In the genomic region with DNA sequence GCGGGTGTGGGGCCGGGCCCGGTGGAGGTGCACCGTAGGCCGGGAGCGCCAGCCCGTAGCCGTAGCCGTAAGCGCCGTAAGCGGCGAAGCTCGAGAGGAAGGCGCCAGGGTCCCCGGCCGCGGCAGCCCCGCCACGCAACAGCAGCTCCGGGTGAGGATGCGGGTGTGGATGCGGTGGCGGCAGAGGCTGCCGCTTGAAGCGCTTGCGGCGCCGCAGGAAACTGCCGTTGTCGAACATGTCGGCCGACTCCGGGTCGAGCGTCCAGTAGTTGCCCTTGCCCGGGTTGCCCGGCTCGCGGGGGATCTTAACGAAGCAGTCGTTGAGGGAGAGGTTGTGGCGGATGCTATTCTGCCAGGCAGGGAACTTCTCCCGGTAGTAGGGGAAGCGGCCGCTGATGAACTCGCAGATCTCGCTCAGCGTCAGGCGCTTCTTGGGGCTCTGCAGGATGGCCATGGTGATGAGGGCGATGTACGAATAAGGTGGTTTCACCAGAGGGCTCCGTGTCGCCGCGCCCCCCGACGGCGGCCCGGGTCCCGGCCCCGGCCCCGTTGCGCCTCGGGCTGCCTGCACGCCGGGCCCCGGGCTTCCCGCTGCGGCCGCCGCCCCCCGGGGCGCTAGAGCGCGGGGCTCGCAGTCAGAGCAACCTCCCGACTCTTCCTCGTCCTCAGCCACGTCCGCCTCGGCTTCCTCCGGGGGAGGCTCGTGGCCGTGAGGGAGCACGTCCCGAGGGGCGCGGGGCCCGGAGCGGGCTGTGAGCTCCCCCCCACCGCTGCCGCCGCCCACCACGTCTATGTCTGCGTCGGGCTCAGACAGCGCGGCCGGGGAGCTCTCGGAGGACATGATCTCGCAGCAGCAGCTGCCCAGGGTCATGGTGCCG, we compare ENCODE assay signal across 8 mouse cellular contexts. TPM values are rescaled to one million over a fixed set of nuclear protein-coding genes. Genes with fewer than 3 reads are reported as not detected.
DNase-seq lines count a peak whose midpoint lies in the region; ATAC-seq and TF ChIP-seq lines count a peak whose summit lies in the region.

No protein-coding gene starts in this region.

- peak overlapping the region; percentile 74 for H3K4me2 ChIP-seq in heart, embryonic 11.5 days
- peak overlapping the region; percentile 54 for H3K4me2 ChIP-seq in midbrain, postnatal 0 days (ENCODE audit: low read depth, low read length, poor library complexity, severe bottlenecking)

- no peaks in the 10 kb centered on the region for H3K36me3 ChIP-seq in heart, embryonic 11.5 days (ENCODE audit: control insufficient read depth, insufficient read depth, low read length)
- H3K36me3 ChIP-seq in midbrain, postnatal 0 days (ENCODE audit: insufficient read depth, low read length), result no peaks in the 10 kb centered on the region

- TF ChIP-seq POLR2A in lung, adult 2 months (IDR thresholded peaks at IDR 0.05; ENCODE audit: borderline replicate concordance, extremely low read depth, low read depth, low read length), result no peak
- TF ChIP-seq POLR2A in bone marrow, adult 2 months (IDR thresholded peaks at IDR 0.05; ENCODE audit: borderline replicate concordance, control insufficient read depth, low read depth, low read length), result no peak

- H3K9ac ChIP-seq in heart, embryonic 11.5 days (ENCODE audit: low read depth, low read length), result peak overlapping the region; percentile 29; the same call in 1 of the 2 replicates
- no peak overlapping the region for H3K9ac ChIP-seq in midbrain, postnatal 0 days (replicated peaks; ENCODE audit: low read length, poor library complexity, severe bottlenecking)

- peak; percentile 45 for DNase-seq in lung, adult 2 months
- DNase-seq in lung, postnatal 25 days (ENCODE audit: low spot score), result no peak
- DNase-seq in kidney, postnatal 4 days, result peak; percentile 50 to 63
- no peak for DNase-seq in midbrain, postnatal 0 days (ENCODE audit: low spot score)
- peak; percentile 51 for DNase-seq in thymus, postnatal 0 days (ENCODE audit: low spot score)
- DNase-seq in left cerebral cortex, adult 18-20 months (ENCODE audit: low spot score in 2 of 2), result no peak

- H3K4me1 ChIP-seq in lung, adult 2 months (ENCODE audit: control insufficient read depth, insufficient read depth, low read length), result 0 out of 2 replicates have a peak, but pooled peaks cover 2% of the 10 kb centered on the region
- H3K4me1 ChIP-seq in bone marrow, adult 2 months (ENCODE audit: control insufficient read depth, insufficient read depth, low read length), result no peaks in the 10 kb centered on the region; the same call in 1 of the 2 replicates
- H3K4me1 ChIP-seq in heart, embryonic 11.5 days (ENCODE audit: control insufficient read depth, insufficient read depth, low read length), result no peaks in the 10 kb centered on the region; the same call in 1 of the 2 replicates
- no peaks in the 10 kb centered on the region for H3K4me1 ChIP-seq in midbrain, postnatal 0 days (ENCODE audit: insufficient read depth, low read length)

- WGBS in lung, adult 2 months, result 1% methylated on average over 102 of the region's 103 CpGs
- under 1% methylated on average over 100 of the region's 103 CpGs for WGBS in bone marrow, adult 2 months
- WGBS in heart, embryonic 11.5 days (ENCODE audit: insufficient replicate concordance), result 1% methylated on average over 92 of the region's 103 CpGs
- under 1% methylated on average over 77 of the region's 103 CpGs for WGBS in midbrain, postnatal 0 days

- TF ChIP-seq CTCF in lung, adult 2 months (IDR thresholded peaks at IDR 0.05; ENCODE audit: insufficient read depth, low read length), result no peak
- TF ChIP-seq CTCF in bone marrow, adult 2 months (IDR thresholded peaks at IDR 0.05; ENCODE audit: control insufficient read depth, insufficient read depth, low read length), result no peak
- TF ChIP-seq CTCF in midbrain, postnatal 0 days (IDR thresholded peaks at IDR 0.05), result no peak

- peak overlapping the region; percentile 40; the same call in 1 of the 2 replicates for H3K27ac ChIP-seq in bone marrow, adult 2 months (ENCODE audit: control insufficient read depth, insufficient read depth, low read depth, low read length, poor library complexity)
- H3K27ac ChIP-seq in heart, embryonic 11.5 days (ENCODE audit: low read depth, low read length), result no peak overlapping the region
- no peak overlapping the region for H3K27ac ChIP-seq in midbrain, postnatal 0 days (ENCODE audit: low read depth, low read length)

- ATAC-seq in heart, embryonic 11.5 days (replicated peaks; ENCODE audit: insufficient number of reproducible peaks, low FRiP score, low TSS enrichment), result peak; percentile 24; the same call in 1 of the 2 replicates
- peak; percentile 26 for ATAC-seq in midbrain, postnatal 0 days (ENCODE audit: low FRiP score)

- peak overlapping the region; percentile 67 for H3K4me3 ChIP-seq in lung, adult 2 months (replicated peaks; ENCODE audit: extremely low read depth, low read depth, low read length)
- peak overlapping the region; percentile 80 for H3K4me3 ChIP-seq in bone marrow, adult 2 months (replicated peaks; ENCODE audit: control insufficient read depth, low read depth, low read length)
- peak overlapping the region; percentile 57 for H3K4me3 ChIP-seq in heart, embryonic 11.5 days (ENCODE audit: low read depth, low read length)
- H3K4me3 ChIP-seq in midbrain, postnatal 0 days (ENCODE audit: low read depth, low read length), result peak overlapping the region; percentile 35

- no peaks in the 10 kb centered on the region for H3K9me3 ChIP-seq in heart, embryonic 11.5 days (replicated peaks; ENCODE audit: control insufficient read depth, low read length)
- no peaks in the 10 kb centered on the region for H3K9me3 ChIP-seq in midbrain, postnatal 0 days (ENCODE audit: low read length)

- H3K27me3 ChIP-seq in heart, embryonic 11.5 days (ENCODE audit: control insufficient read depth, insufficient read depth, low read length), result peaks cover 96% of the 10 kb centered on the region
- peaks cover 79% of the 10 kb centered on the region for H3K27me3 ChIP-seq in midbrain, postnatal 0 days (ENCODE audit: insufficient read depth, low read length)

RNA-seq across cellular contexts. Expression of gene Foxd2, which starts 0.5 kb away (rescaled TPM):
- polyA plus RNA-seq in lung, adult 2 months (2012; rRNA removed), result 0.53 and 0.77 TPM in 2 replicates
- 0.57 TPM in 1 of 2 replicates, not detected in the other for polyA plus RNA-seq in bone marrow, adult 2 months (2011; ENCODE audit: insufficient read depth, insufficient read length, low replicate concordance, missing spikeins)
- polyA plus RNA-seq in heart, embryonic 11.5 days (2014; fragmentation: Nextera tagmentation; extraction: Ambion mirVana), result 0.14 and 0.17 TPM in 2 replicates
- total RNA-seq in midbrain, postnatal 0 days (2014; rRNA removed), result 1.0 and 2.5 TPM in 2 replicates
- 0.44 and 0.58 TPM in 2 replicates for polyA plus RNA-seq in midbrain, postnatal 0 days (2015; fragmentation: Nextera tagmentation; extraction: Ambion mirVana)
- polyA plus RNA-seq in thymus, postnatal 0 days (2015; fragmentation: Nextera tagmentation; extraction: Ambion mirVana), result 0.05 TPM in 1 of 2 replicates, not detected in the other
- under 1 TPM; 0.58 to 0.91 TPM for total RNA-seq in left cerebral cortex, adult 18-20 months (2021)

RNA-seq across cellular contexts. Expression of gene Foxe3, which starts 17.6 kb away (rescaled TPM):
- polyA plus RNA-seq in lung, adult 2 months (2012; rRNA removed), result not detected in 2 replicates
- not detected in 2 replicates for polyA plus RNA-seq in bone marrow, adult 2 months (2011; ENCODE audit: insufficient read depth, insufficient read length, low replicate concordance, missing spikeins)
- polyA plus RNA-seq in heart, embryonic 11.5 days (2014; fragmentation: Nextera tagmentation; extraction: Ambion mirVana), result not detected in 2 replicates
- total RNA-seq in midbrain, postnatal 0 days (2014; rRNA removed), result 0.27 TPM in 1 of 2 replicates, not detected in the other
- 0.31 and 0.39 TPM in 2 replicates for polyA plus RNA-seq in midbrain, postnatal 0 days (2015; fragmentation: Nextera tagmentation; extraction: Ambion mirVana)
- not detected in 2 replicates for polyA plus RNA-seq in thymus, postnatal 0 days (2015; fragmentation: Nextera tagmentation; extraction: Ambion mirVana)
- not detected for total RNA-seq in left cerebral cortex, adult 18-20 months (2021)

Comparison
In these comparisons a context has a peak if more than half of its experiments do, and no peak if none do; other contexts are left out.
1. DNase-seq: peak in lung, adult 2 months (single experiment), kidney, postnatal 4 days (2 of 2) and thymus, postnatal 0 days (single experiment); none in lung, postnatal 25 days (single experiment), midbrain, postnatal 0 days (single experiment) and left cerebral cortex, adult 18-20 months (0 of 2).
2. Peak in every context shown above with its lines, with median percentiles within 50 percentile points of each other: H3K4me3 ChIP-seq.